Mouse (Mus musculus): Measurements from ENCODE around the gene Tmod1. TPM values are rescaled to one million over a fixed set of nuclear protein-coding genes. Genes with fewer than 3 reads are reported as not detected.

The Tmod1 gene
- polyA plus RNA-seq, 1 experiment from 2014 or later, result 10.2 TPM

- 89% methylated on average over 12 of the region's 12 CpGs for WGBS
- H3K9ac ChIP-seq, result no peak overlapping the region
- no peak overlapping the region for H3K4me3 ChIP-seq
- no peaks in the 10 kb centered on the region for H3K36me3 ChIP-seq
- peaks cover 12% of the 10 kb centered on the region for H3K4me1 ChIP-seq
- no peak overlapping the region for H3K27ac ChIP-seq
- no peak for ATAC-seq (ENCODE audit: low FRiP score, low read depth)
- no peak overlapping the region for H3K4me2 ChIP-seq (replicated peaks)
- peaks cover 7% of the 10 kb centered on the region for H3K9me3 ChIP-seq
- H3K27me3 ChIP-seq, result peaks cover 13% of the 10 kb centered on the region; the same call in 1 of the 2 replicates
These were observed 22.7 kb downstream of the Tmod1 start for GRCm38 (mm10) chr4:46061259-46061962.

GRCm38 (mm10) chr4:46063841-46064240, 25.1 kb downstream of the Tmod1 start:
- ATAC-seq (ENCODE audit: low FRiP score, low read depth), result no peak
- Histone ChIP-seq H3K36me3 (no peaks in the 10 kb centered on the region), H3K9me3 (no peaks in the 10 kb centered on the region), H3K27ac (no peak overlapping the region), H3K4me1 (peaks cover 12% of the 10 kb centered on the region), H3K4me2 (replicated peaks) (no peak overlapping the region), H3K27me3 (peaks cover 13% of the 10 kb centered on the region; the same call in 1 of the 2 replicates), H3K9ac (no peak overlapping the region), H3K4me3 (no peak overlapping the region)
- WGBS, result 79% methylated on average over 4 of the region's 4 CpGs

GRCm38 (mm10) chr4:46064263-46064662, 25.5 kb downstream of the Tmod1 start:
- Histone ChIP-seq H3K27me3 (peaks cover 13% of the 10 kb centered on the region; the same call in 1 of the 2 replicates), H3K9ac (no peak overlapping the region), H3K4me3 (no peak overlapping the region), H3K9me3 (no peaks in the 10 kb centered on the region), H3K4me1 (peaks cover 12% of the 10 kb centered on the region), H3K36me3 (no peaks in the 10 kb centered on the region), H3K4me2 (replicated peaks) (no peak overlapping the region), H3K27ac (no peak overlapping the region)
- 40% methylated on average over 8 of the region's 8 CpGs for WGBS
- ATAC-seq (ENCODE audit: low FRiP score, low read depth), result no peak

- WGBS, result 60% methylated on average over 3 of the region's 3 CpGs
- Histone ChIP-seq H3K27me3 (peaks cover 13% of the 10 kb centered on the region; the same call in 1 of the 2 replicates), H3K4me2 (replicated peaks) (no peak overlapping the region), H3K4me3 (no peak overlapping the region), H3K27ac (no peak overlapping the region; the same call in 1 of the 2 replicates), H3K9me3 (no peaks in the 10 kb centered on the region), H3K36me3 (no peaks in the 10 kb centered on the region), H3K9ac (no peak overlapping the region), H3K4me1 (peaks cover 12% of the 10 kb centered on the region)
- no peak for ATAC-seq (ENCODE audit: low FRiP score, low read depth)
These were observed 26.2 kb downstream of the Tmod1 start for GRCm38 (mm10) chr4:46064961-46065360.

- H3K4me3 ChIP-seq, result no peak overlapping the region
- H3K9ac ChIP-seq, result no peak overlapping the region
- H3K4me2 ChIP-seq (replicated peaks), result no peak overlapping the region
- H3K27ac ChIP-seq, result no peak overlapping the region
- H3K27me3 ChIP-seq, result peaks cover 13% of the 10 kb centered on the region; the same call in 1 of the 2 replicates
- H3K4me1 ChIP-seq, result peaks cover 12% of the 10 kb centered on the region
- H3K9me3 ChIP-seq, result no peaks in the 10 kb centered on the region
- H3K36me3 ChIP-seq, result no peaks in the 10 kb centered on the region
- ATAC-seq (ENCODE audit: low FRiP score, low read depth), result no peak
- 72% methylated on average over 8 of the region's 8 CpGs for WGBS
These were observed 27.1 kb downstream of the Tmod1 start for GRCm38 (mm10) chr4:46065695-46066340.

- Histone ChIP-seq H3K4me3 (no peak overlapping the region), H3K9me3 (no peaks in the 10 kb centered on the region; the same call in 1 of the 2 replicates), H3K4me1 (peaks cover 12% of the 10 kb centered on the region), H3K36me3 (no peaks in the 10 kb centered on the region), H3K27ac (no peak overlapping the region), H3K9ac (no peak overlapping the region), H3K27me3 (peaks cover 13% of the 10 kb centered on the region; the same call in 1 of the 2 replicates), H3K4me2 (replicated peaks) (no peak overlapping the region)
- 83% methylated on average over 3 of the region's 3 CpGs for WGBS
- no peak for ATAC-seq (ENCODE audit: low FRiP score, low read depth)
These were observed 29.3 kb downstream of the Tmod1 start for GRCm38 (mm10) chr4:46068060-46068459.

- 30% methylated on average over 1 of the region's 1 CpGs for WGBS
- H3K9me3 ChIP-seq, result no peaks in the 10 kb centered on the region; the same call in 1 of the 2 replicates
- no peaks in the 10 kb centered on the region for H3K36me3 ChIP-seq
- no peak for ATAC-seq (ENCODE audit: low FRiP score, low read depth)
- no peak overlapping the region for H3K27ac ChIP-seq
- H3K9ac ChIP-seq, result no peak overlapping the region
- peaks cover 10% of the 10 kb centered on the region; the same call in 1 of the 2 replicates for H3K27me3 ChIP-seq
- no peak overlapping the region for H3K4me2 ChIP-seq (replicated peaks)
- no peak overlapping the region for H3K4me3 ChIP-seq
- peaks cover 12% of the 10 kb centered on the region for H3K4me1 ChIP-seq
These were observed 29.8 kb downstream of the Tmod1 start for GRCm38 (mm10) chr4:46068573-46068972.

- Histone ChIP-seq H3K4me2 (replicated peaks) (no peak overlapping the region), H3K9me3 (no peaks in the 10 kb centered on the region; the same call in 1 of the 2 replicates), H3K36me3 (no peaks in the 10 kb centered on the region), H3K4me3 (no peak overlapping the region), H3K27me3 (peaks cover 4% of the 10 kb centered on the region; the same call in 1 of the 2 replicates), H3K27ac (no peak overlapping the region), H3K4me1 (peaks cover 2% of the 10 kb centered on the region), H3K9ac (no peak overlapping the region)
- ATAC-seq (ENCODE audit: low FRiP score, low read depth), result no peak; the same call in 1 of the 2 replicates
- WGBS, result 75% methylated on average over 6 of the region's 6 CpGs
These were observed 31.2 kb downstream of the Tmod1 start for GRCm38 (mm10) chr4:46069851-46070482.

- Histone ChIP-seq H3K36me3 (no peaks in the 10 kb centered on the region), H3K27me3 (no peaks in the 10 kb centered on the region), H3K4me3 (no peak overlapping the region), H3K9me3 (no peaks in the 10 kb centered on the region; the same call in 1 of the 2 replicates), H3K4me1 (no peaks in the 10 kb centered on the region; the same call in 1 of the 2 replicates), H3K9ac (no peak overlapping the region), H3K4me2 (replicated peaks) (no peak overlapping the region), H3K27ac (no peak overlapping the region)
- WGBS, result 90% methylated on average over 6 of the region's 6 CpGs
- ATAC-seq (ENCODE audit: low FRiP score, low read depth), result no peak
These were observed 33.9 kb downstream of the Tmod1 start for GRCm38 (mm10) chr4:46072631-46073030.

- H3K4me3 ChIP-seq, result no peak overlapping the region
- peak; percentile 28; the same call in 1 of the 2 replicates for ATAC-seq (ENCODE audit: low FRiP score, low read depth)
- H3K27me3 ChIP-seq, result no peaks in the 10 kb centered on the region
- H3K27ac ChIP-seq, result no peak overlapping the region
- H3K4me1 ChIP-seq, result no peaks in the 10 kb centered on the region; the same call in 1 of the 2 replicates
- no peak overlapping the region for H3K4me2 ChIP-seq (replicated peaks)
- no peaks in the 10 kb centered on the region; the same call in 1 of the 2 replicates for H3K9me3 ChIP-seq
- WGBS, result 50% methylated on average over 4 of the region's 4 CpGs
- no peaks in the 10 kb centered on the region for H3K36me3 ChIP-seq
- no peak overlapping the region for H3K9ac ChIP-seq
These were observed 35.0 kb downstream of the Tmod1 start for GRCm38 (mm10) chr4:46073736-46074135.

GRCm38 (mm10) chr4:46075664-46076063, 36.9 kb downstream of the Tmod1 start:
- no peak overlapping the region for H3K27ac ChIP-seq
- no peaks in the 10 kb centered on the region; the same call in 1 of the 2 replicates for H3K9me3 ChIP-seq
- H3K4me2 ChIP-seq (replicated peaks), result no peak overlapping the region
- no peak overlapping the region for H3K4me3 ChIP-seq
- H3K4me1 ChIP-seq, result no peaks in the 10 kb centered on the region; the same call in 1 of the 2 replicates
- WGBS, result 69% methylated on average over 3 of the region's 3 CpGs
- no peak overlapping the region for H3K9ac ChIP-seq
- H3K27me3 ChIP-seq, result no peaks in the 10 kb centered on the region
- no peaks in the 10 kb centered on the region for H3K36me3 ChIP-seq
- no peak for ATAC-seq (ENCODE audit: low FRiP score, low read depth)

- Histone ChIP-seq H3K27ac (no peak overlapping the region), H3K9me3 (no peaks in the 10 kb centered on the region), H3K4me2 (replicated peaks) (no peak overlapping the region), H3K9ac (no peak overlapping the region), H3K27me3 (no peaks in the 10 kb centered on the region), H3K4me3 (no peak overlapping the region), H3K36me3 (no peaks in the 10 kb centered on the region), H3K4me1 (no peaks in the 10 kb centered on the region; the same call in 1 of the 2 replicates)
- WGBS, result 61% methylated on average over 2 of the region's 2 CpGs
- ATAC-seq (ENCODE audit: low FRiP score, low read depth), result no peak; the same call in 1 of the 2 replicates
These were observed 38.2 kb downstream of the Tmod1 start for GRCm38 (mm10) chr4:46076892-46077291.

All from limb, embryonic 13.5 days (tissue).